Mouse (Mus musculus): ENCODE data around the gene Ntn1.

Gene Ntn1

DNA sequence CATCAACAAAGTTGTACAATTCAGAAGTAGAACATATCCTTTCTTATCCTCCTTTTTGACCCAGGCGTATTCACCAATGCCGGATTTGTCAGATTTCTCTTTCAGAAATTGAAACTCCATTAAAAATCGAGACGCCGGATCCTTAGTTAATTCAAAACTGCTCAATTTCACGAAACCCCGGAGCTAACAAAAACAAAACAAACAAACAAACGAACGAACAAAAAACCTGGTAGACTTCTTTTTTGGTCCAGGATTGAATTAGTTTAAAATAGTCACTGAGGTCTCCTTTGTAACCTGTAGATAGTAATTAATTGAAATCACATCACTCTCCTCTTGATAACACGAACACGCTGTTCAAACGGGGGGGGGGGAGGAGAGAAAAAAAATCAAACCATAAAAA is 16.5 kb downstream of the Ntn1 start:
- no peak for DNase-seq (ENCODE audit: low spot score in 2 of 2)

DNA sequence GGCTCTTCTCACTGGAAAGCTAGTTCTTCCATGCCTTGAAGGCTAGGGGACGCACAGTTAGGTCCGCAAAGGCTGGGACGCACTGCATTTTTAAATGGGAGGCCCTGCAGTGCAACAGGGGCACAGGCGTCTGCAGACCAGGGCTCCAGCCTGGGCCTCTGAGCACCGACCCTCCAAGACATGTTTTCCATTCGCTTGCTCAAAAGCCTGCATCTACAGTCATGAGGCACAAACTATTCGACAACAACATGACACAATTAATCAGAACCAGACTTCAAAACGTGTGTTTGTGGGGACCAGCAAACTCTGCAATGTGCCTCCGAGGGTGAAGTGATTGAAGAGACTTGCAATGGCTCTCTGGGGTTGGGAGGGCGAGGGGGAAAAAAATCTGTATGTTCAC is 17.1 kb downstream of the Ntn1 start:
- no peak for DNase-seq (ENCODE audit: low spot score in 2 of 2)

DNA sequence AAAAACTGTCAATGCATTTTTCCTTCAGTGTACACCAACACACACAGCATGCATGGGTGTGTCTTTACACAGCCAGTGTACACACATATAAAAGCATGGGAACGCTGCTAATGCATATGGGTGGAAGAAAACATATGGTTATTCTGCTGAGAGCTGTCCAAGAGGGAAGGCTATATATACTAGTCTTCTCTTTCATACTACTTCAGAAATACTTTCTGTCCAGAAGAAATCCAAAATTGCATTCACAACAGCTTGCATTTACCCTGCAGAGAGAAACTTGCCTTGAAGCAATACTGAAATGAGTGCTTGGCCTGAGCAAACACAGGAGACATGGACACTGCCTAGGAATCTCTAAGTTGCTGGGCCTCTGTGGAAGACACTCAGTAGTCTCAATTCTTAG is 18.8 kb downstream of the Ntn1 start:
- DNase-seq (ENCODE audit: low spot score in 2 of 2), result no peak

DNA sequence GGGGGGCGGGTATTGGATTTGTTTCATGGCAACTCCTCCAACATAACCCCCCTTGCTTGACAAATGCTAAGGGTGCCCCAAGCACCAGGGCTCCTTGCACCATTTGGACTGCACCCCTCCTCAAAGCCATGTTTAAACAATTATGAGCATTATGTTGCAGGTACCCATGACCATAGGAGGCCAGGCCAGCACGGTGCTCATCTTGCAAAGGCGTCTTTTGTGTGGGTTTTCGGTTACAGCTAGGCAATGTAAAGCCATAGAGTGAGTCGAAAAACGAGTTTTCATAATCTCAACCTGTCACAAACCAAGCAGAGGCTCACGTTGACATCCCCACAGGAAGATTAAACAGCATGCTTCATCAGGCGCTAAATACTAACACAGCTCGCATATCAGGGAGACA is 19.3 kb downstream of the Ntn1 start:
- no peak for DNase-seq (ENCODE audit: low spot score in 2 of 2)

DNA sequence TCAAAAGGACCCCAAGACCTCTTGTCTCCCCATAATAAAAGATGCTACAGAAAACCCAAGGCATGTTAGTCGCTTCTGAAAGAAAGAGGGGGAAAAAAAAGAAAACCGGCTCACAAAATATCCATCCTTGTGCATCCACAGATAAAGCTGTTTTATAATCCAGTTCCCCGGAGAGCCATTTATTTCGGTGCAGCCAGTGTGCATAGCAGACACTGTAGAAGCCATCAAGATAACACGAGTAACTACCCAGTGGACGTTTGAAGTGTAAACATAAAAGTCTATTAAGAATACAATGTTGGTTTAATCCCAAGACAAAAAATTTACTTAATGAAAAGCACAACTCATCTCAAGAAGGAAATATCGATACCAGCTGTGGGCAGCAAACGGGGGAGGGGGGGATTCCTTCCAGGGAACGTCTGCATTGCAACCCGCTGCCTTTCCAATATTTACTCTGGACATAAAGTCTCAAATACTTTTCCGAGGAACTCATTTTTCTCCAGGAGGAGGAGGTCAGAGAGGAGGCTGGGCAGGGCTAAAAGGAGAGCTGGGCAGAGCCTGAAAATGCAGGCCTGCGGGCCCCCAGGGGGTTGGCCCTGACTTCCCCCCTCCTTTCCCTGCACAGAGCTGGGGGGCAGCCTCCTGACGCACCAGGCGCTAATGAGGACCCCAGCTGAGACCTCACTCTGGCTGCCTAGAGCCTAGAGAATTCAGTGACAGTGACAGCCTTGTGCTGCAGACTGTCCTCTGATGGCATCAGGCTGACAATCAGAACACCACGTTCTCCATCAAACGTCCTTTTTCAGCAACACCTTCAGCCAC is 21.5 kb downstream of the Ntn1 start:
- no peak for DNase-seq (ENCODE audit: low spot score in 2 of 2)

DNA sequence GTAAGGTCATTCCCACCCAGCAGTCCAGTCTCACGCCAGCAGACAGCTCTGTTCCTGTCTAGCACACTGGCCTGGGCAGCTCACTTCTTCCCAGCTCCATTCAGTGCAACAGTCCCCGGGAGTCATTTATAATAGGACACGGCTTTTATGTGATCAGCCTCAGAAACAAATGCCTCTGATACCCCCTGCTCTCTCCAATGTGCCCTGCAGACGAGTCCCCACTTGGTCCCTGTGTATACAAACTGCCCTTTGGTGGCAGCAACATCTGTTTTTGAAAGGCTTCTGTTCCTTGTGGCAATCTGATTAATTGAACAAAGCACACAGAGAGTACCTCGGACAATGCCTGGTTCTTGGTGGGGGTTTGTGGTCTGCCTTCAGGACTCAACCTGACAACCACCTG is 22.2 kb downstream of the Ntn1 start:
- no peak for DNase-seq (ENCODE audit: low spot score in 2 of 2)

DNA sequence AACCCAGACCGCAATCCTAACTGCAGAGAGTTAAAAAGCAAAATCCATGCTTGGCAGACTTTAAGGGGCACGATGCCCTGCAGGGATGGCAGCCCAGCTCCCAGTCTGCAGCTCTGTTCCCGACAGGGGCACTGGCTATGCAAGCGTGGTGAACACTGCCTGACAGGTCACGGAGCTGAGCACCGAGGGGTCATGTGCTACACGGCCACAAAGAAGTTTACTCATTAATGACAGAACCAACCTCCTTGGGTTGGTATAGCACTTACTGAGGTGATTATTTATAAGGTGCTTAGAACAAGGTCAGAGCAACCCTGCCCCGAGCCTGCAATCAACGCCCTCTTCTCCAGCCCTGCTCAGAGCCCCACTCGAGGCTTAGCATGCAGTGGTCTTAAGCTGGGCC is 27.5 kb downstream of the Ntn1 start:
- DNase-seq (ENCODE audit: low spot score in 2 of 2), result no peak

DNA sequence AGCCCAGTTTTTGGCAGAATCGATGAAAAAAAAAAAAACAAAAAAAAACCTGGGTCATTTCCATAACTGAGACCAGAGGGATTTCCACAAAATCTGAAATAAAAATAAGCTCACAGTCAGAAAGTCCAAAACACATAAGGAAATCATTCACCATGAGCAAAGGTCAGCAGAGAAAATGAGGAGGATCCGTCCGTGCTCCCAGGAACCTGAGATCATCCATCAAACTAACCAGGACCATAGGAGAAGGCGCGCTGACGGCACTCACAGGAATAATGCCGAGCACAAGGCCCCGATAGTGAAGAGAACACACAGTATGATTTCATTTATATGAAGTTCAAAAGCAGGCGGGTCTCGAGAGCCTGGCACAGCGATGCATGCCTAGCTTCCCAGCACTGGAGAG is 29.0 kb downstream of the Ntn1 start:
- no peak for DNase-seq (ENCODE audit: low spot score in 2 of 2)

DNA sequence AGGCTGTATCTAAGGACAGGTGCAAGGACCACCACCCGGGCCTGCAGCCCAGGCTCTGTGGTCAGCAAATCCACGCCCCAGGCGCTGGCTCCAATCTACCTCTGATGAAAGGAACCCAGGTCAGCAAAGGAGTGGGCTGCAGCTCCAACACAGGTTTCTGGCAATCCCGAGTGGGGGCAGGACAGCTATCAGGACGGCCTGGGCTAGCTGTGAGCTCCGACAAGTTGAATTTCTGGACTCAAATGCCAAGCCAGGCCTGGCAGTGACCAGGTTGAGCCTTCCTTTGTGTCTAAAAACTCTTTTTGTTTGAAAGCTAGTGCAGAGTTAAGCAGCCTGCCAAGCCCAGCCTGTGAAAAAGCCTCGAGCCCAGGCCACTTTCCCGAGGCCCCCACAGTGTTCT is 43.7 kb downstream of the Ntn1 start:
- DNase-seq (ENCODE audit: low spot score in 2 of 2), result no peak

DNA sequence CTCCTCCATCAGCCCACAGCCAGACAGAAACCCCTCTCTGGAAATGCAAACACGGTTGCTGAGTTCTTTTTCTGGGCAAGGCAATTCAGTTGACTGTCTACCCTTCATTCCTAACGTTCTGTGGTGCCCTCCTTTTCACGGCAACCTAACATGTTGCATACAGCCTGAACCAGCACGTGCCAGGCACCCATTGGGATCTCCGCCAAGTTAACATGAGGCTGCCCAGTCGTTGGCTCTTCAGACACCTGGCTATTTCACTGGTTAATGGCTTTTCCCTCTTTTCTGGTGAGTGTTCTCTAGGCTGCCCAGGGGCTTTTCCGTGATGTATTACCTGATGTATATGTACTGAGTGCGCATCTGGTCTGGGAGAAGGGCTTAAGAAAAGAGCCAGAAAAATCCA is 45.1 kb downstream of the Ntn1 start:
- DNase-seq (ENCODE audit: low spot score in 2 of 2), result no peak

DNA sequence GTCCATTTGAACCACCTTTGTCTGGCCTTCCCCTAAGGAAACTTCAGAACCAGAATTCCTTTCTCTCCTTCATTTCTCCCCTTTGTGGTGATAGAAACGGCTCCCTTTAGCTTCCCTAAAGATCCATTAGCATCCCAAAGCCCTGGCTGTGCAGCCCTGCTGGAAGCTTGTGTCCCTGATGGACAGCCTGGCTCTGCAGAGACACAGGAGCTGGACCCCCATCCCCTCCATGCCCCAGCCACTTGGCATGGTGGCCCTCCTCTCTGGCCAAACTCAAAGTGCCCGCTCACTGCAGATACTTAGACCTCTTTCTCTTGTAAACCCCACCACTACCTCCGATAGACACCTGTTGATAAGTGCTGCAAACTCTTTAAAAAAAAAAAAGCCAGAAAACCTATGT is 45.8 kb downstream of the Ntn1 start:
- DNase-seq (ENCODE audit: low spot score in 2 of 2), result no peak

DNA sequence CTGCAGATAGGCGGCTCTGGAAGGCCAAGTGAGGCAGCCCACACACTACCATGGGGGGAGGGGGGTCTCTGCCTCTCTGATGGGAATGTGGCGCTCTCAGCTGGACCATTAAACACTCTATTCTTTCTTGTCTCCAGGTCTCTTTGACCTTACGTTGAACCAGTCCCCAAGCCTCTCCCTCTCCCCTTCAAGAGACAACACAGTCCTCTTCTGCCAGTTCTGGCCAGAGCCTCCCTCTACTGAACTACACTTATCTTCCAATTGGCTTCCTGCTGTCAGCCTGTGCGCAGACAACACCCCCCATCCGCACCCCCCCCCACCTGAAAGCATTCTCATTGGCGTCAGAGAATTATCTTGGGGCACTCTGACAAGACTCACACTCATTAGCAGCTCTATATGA is 48.4 kb downstream of the Ntn1 start:
- no peak for DNase-seq (ENCODE audit: low spot score in 2 of 2)

DNA sequence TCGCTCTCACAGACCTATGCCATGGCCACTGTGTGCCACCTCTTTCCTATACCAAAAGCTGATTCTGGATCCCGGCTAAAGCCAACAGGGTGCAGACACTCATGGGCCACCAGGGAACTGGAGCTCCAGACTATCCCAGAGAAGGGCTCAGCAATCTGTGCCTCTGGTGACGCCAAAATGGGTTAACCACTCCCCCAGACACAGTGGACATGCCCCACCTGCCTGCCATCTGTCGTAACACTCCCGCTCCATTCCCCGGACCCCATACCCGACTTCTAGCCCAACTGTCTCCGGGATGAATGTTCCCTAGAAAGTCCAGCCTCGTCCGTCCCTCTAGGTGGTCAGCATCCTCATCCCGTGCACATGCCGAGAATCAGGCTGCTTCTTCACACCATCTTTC is 51.8 kb downstream of the Ntn1 start:
- no peak for DNase-seq (ENCODE audit: low spot score in 2 of 2)

DNA sequence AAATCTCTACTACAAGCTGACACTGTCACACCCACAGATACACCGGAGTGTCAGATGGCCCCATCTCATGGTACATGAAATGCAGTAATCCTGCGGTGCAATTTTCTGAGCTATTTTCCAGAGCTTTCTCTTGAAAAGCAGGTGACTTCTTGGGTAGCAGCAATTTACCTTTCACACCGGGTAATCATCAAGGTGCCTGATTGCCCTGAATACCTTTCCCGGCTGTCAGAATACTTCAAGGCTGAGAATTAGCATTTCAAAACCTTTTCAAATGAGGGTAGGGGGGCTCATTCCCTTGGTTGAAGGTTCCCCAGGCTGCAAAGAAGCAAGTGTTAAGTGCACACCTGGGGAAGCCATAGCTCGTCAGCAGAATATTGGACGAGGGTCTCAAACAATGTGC is 52.5 kb downstream of the Ntn1 start:
- no peak for DNase-seq (ENCODE audit: low spot score in 2 of 2)

DNA sequence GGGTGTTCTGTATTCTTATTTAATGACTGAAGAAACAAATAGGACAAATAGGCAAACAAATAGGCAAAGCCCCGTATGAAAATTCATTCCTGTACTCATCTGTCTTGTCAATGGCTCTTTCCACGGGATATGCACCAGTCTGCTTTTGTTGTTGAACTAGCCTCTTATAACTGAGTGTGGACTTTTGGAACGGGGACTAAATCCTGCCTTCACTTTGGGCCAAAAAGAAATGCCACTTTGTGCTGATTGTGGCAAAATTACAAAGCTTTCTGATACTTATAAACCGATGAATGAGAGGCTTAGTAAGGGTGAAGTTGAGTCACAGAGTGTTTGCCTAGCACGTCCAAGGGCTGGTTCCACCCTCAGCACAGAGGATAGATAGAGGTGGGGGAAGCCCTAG is 53.1 kb downstream of the Ntn1 start:
- no peak for DNase-seq (ENCODE audit: low spot score in 2 of 2)

DNA sequence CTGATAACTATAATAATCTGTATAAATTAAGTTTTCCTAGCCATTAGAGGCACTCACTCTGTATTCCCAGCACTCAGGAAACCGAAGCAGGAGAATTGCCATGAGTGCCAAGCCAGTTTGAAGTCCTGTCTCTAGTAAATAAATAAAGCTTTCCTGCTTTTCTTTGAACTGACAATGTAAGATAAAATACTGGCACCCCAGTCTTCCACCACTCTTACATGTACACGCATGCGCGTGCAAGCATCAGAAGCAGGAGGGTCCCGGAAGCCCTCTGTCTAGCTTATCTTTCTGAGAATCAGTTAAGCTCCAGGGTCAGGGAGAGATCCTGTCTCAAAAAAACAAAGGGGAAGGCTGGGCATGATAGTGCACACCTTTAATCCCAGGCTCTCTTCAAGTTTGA is 54.5 kb downstream of the Ntn1 start:
- DNase-seq (ENCODE audit: low spot score in 2 of 2), result no peak

DNA sequence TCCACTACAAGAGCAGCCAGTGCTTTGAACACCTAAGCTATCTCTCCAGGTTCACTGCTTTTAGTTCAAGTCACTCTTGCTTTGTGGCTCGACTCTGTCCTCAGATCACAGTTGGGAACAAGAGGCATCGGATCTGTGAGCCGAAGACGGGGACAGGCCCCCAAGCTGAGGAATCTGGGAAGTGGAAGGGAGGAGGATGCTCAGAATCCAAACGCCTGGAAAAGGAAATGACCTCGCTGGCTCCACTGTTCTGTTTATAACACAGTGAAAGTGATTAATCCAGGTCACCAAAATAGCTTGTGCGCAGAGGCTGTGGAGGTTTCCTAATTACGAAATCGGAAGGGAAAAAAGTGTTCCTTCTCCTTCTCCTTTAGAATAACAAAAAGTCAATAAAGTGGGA is 56.4 kb downstream of the Ntn1 start:
- DNase-seq (ENCODE audit: low spot score in 2 of 2), result no peak

DNA sequence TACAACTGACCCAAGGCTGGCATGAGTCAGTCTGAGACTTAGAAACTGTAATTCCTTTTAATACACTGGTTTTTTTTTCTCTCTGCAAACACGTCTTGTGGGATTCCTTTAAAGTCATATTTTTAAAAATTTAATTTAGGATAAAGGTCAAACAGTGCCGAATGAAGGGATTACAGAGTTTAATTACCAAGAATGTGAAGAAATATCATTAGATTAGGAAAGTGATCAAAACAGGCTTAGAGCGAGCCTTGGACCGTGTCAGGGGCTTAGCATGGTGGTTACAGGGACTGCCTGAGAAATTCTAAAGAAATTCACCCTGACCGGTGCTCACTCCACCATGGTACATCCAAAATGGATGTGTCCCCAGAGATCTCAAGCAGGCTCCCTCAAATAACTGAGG is 57.9 kb downstream of the Ntn1 start:
- DNase-seq (ENCODE audit: low spot score in 2 of 2), result no peak

DNA sequence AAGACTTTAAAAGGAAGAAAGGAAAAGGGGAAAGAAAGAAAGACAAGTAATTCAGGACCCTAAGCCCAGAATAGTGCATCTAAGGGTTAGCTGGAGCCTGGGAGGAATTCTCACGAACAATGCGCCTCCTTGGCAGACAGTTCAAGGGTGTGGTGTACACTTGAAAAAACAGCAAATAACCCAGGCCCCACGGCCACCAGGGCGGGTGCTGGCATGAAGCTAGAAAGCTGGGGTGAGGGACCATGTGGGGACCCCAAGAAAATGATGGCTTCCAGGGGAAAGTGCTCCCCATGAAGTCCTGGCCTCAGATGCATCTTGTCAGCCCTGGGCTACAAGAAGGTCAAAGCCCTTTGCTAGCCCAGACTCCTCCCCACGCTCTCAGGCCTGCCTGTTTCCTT is 58.6 kb downstream of the Ntn1 start:
- DNase-seq (ENCODE audit: low spot score in 2 of 2), result no peak

DNA sequence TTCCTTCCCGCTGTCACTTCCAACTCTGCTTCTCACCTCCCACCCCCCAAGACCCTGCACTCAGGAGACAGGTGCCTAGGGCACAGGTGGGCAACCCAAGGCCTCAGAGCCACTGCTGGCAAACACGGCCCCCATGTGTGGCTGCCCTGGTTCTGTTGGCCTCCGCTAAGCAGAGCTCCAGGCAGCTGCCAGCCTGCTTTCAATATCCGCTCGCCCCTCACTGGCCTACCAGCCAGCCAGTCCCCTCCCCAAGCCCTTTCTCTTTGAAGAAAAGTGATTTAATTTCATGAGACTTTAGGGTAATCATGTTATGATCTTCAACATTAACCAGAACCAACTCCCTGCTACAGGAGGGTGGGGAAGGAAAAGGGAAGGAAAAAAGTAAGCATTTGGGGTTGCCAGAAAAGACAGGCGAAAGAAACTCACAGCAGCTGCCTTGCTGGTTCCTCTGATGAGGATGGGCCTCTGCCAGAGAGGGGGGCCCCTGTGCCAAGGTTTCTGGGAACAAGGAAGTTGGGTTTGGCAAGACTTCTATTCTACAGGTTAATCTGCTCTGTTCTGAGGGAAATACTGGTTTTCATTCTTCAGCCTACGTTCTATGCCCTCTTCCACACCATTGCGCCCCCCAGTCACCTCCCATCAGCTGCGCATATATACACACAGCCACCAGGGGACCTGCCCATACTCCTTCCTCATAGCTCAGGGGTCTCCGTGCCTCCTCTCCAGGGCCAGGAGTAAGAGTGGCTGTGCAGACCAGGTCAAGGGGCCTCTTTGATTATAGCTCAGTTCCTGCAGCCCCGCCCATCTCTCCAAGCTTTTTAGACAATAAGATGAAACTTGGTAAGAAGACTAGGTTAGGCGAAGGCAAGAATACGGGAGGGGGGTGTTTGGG is 59.3 kb downstream of the Ntn1 start:
- no peak for DNase-seq (ENCODE audit: low spot score in 2 of 2)

DNA sequence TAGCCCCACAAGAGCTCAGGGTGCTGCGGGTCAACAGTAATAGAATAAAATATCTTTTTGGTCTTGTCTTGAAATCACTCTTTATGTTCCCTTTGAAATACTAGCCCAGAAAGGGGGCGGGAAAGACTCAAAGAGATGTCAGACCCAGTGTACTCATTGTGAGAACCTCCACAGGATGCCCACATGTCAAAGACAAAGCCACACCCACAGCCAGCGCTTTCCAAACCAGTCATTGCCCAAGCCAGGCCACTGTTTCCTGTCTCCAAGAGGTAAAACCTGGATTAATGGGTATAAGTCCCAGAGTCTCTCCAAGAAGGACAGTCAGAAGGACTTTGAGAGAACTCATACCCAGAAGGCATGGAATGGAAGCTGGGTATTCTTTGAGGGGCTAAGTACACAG is 60.3 kb downstream of the Ntn1 start:
- DNase-seq (ENCODE audit: low spot score in 2 of 2), result no peak

DNA sequence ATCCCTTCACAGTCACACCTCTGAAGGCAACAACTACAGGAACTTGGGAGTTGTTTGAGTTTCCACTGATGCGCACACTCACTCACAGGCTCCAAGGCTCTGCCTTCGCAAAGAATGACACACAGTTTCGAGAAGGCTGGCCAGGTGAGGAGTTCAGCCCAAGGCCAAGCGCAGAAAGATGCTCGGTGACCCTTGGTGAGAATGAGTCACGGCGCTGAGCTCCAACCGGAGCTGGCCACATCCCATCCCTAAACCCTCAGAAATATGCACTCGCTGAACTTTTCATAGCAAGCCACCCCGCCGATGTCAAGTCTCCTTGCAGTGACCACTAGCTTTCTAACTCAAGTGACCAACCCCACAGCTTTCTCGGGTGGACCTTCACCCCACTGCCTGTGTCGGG is 60.8 kb downstream of the Ntn1 start:
- DNase-seq (ENCODE audit: low spot score in 2 of 2), result no peak

DNA sequence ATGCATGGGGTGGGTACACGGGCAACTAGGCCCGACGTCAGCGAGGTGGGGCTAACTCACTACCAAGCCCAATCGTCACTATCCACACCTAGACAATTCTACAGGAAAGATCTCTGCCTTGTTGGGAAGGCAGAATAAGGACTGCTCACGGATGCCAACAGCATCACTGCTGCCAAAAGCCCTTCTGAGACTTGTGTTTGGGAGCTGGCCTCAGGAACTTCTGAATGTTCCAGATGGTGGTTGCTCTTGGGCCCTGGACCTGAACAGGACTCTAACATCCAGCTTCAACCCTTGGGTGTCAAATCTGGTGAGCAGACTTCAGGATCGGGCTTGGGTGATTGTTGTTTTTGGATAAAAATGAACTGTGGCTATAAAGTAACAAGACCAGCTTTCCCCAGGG is 61.3 kb downstream of the Ntn1 start:
- no peak for DNase-seq (ENCODE audit: low spot score in 2 of 2)

All from thymus, postnatal 10 days (tissue).